In genomic region chr5:3355032-3355536, GRCm38 (mm10) we compare ENCODE assay signal across 15 mouse cellular contexts. TPM values are rescaled to one million over a fixed set of nuclear protein-coding genes. Genes with fewer than 3 reads are reported as not detected.
A peak's percentile ranks its signal among the peaks of the same experiment; 100 is the strongest.
DNase-seq lines count a peak whose midpoint lies in the region; ATAC-seq and TF ChIP-seq lines count a peak whose summit lies in the region.
"Had no signal": no experiment of that assay in that cellular context is flagged by ENCODE, and none has a peak within 500 bp of the region (broad histone marks: within the 10 kb centered on the region; RNA-seq: fewer than 3 reads in every experiment).

No protein-coding gene starts in this region.

- WGBS in hindbrain, embryonic 15.5 days = 95% methylated on average over 12 of the region's 12 CpGs
- WGBS in hindbrain, embryonic 10.5 days = 93% methylated on average over 12 of the region's 12 CpGs
- 70% methylated on average over 12 of the region's 12 CpGs for WGBS in liver, embryonic 16.5 days (ENCODE audit: insufficient replicate concordance)
- WGBS in midbrain, postnatal 0 days = 94% methylated on average over 12 of the region's 12 CpGs

- H3K27ac ChIP-seq in hindbrain, embryonic 15.5 days (replicated peaks) = no peak overlapping the region
- no peak overlapping the region for H3K27ac ChIP-seq in hindbrain, embryonic 10.5 days
- no peak overlapping the region for H3K27ac ChIP-seq in liver, embryonic 16.5 days (ENCODE audit: low read length)
- H3K27ac ChIP-seq in midbrain, postnatal 0 days (ENCODE audit: low read depth, low read length) = no peak overlapping the region
- H3K27ac ChIP-seq: embryonic facial prominence, embryonic 13.5 days; limb, embryonic 13.5 days; stomach, postnatal 0 days had no signal

- H3K4me1 ChIP-seq in erythroblast, embryonic 14.5 days (ENCODE audit: control insufficient read depth) = peaks cover 42% of the 10 kb centered on the region
- H3K4me1 ChIP-seq in hindbrain, embryonic 15.5 days (replicated peaks) = no peaks in the 10 kb centered on the region
- no peaks in the 10 kb centered on the region for H3K4me1 ChIP-seq in hindbrain, embryonic 10.5 days (replicated peaks)
- H3K4me1 ChIP-seq in liver, embryonic 16.5 days (ENCODE audit: control insufficient read depth, low read depth, low read length) = peaks cover 33% of the 10 kb centered on the region
- H3K4me1 ChIP-seq in midbrain, postnatal 0 days (ENCODE audit: insufficient read depth, low read length) = no peaks in the 10 kb centered on the region
- H3K4me1 ChIP-seq: embryonic facial prominence, embryonic 13.5 days; limb, embryonic 13.5 days had no signal

- H3K4me3 ChIP-seq in erythroblast, embryonic 14.5 days (replicated peaks) = peak overlapping the region; percentile 40
- no peak overlapping the region for H3K4me3 ChIP-seq in hindbrain, embryonic 15.5 days
- H3K4me3 ChIP-seq in hindbrain, embryonic 10.5 days = no peak overlapping the region
- no peak overlapping the region for H3K4me3 ChIP-seq in liver, embryonic 16.5 days (ENCODE audit: low read depth, low read length)
- no peak overlapping the region for H3K4me3 ChIP-seq in midbrain, postnatal 0 days (ENCODE audit: low read depth, low read length)
- H3K4me3 ChIP-seq: embryonic facial prominence, embryonic 13.5 days; limb, embryonic 13.5 days had no signal

- no peak overlapping the region for H3K4me2 ChIP-seq in hindbrain, embryonic 15.5 days
- H3K4me2 ChIP-seq in liver, embryonic 16.5 days (ENCODE audit: low read depth, low read length) = peak overlapping the region; percentile 24; the same call in 1 of the 2 replicates
- no peak overlapping the region for H3K4me2 ChIP-seq in midbrain, postnatal 0 days (ENCODE audit: low read depth, low read length, poor library complexity, severe bottlenecking)
- H3K4me2 ChIP-seq: embryonic facial prominence, embryonic 13.5 days; limb, embryonic 13.5 days had no signal

- H3K9ac ChIP-seq in hindbrain, embryonic 15.5 days = no peak overlapping the region
- H3K9ac ChIP-seq in liver, embryonic 16.5 days (ENCODE audit: low read depth, low read length) = no peak overlapping the region
- no peak overlapping the region for H3K9ac ChIP-seq in midbrain, postnatal 0 days (replicated peaks; ENCODE audit: low read length, poor library complexity, severe bottlenecking)
- H3K9ac ChIP-seq: embryonic facial prominence, embryonic 13.5 days; limb, embryonic 13.5 days had no signal

- ATAC-seq in erythroblast, adult 5-6 weeks (replicated peaks; ENCODE audit: low FRiP score, poor library complexity, severe bottlenecking) = no peak
- ATAC-seq in hindbrain, embryonic 15.5 days (ENCODE audit: low FRiP score, low read depth) = 0 out of 2 replicates have a peak, but pooled peaks have one; percentile 8
- ATAC-seq in liver, embryonic 16.5 days (ENCODE audit: low read depth) = no peak
- no peak for ATAC-seq in midbrain, postnatal 0 days (ENCODE audit: low FRiP score)

- no peaks in the 10 kb centered on the region for H3K36me3 ChIP-seq in erythroblast, embryonic 14.5 days (ENCODE audit: control insufficient read depth)
- no peaks in the 10 kb centered on the region for H3K36me3 ChIP-seq in hindbrain, embryonic 15.5 days
- no peaks in the 10 kb centered on the region for H3K36me3 ChIP-seq in hindbrain, embryonic 10.5 days
- H3K36me3 ChIP-seq in liver, embryonic 16.5 days (ENCODE audit: control insufficient read depth, insufficient read depth) = no peaks in the 10 kb centered on the region
- no peaks in the 10 kb centered on the region for H3K36me3 ChIP-seq in midbrain, postnatal 0 days (ENCODE audit: insufficient read depth, low read length)
- H3K36me3 ChIP-seq: embryonic facial prominence, embryonic 13.5 days; limb, embryonic 13.5 days had no signal

- no peaks in the 10 kb centered on the region for H3K9me3 ChIP-seq in erythroblast, embryonic 14.5 days (ENCODE audit: control insufficient read depth, low read length)
- H3K9me3 ChIP-seq in hindbrain, embryonic 15.5 days = no peaks in the 10 kb centered on the region
- no peaks in the 10 kb centered on the region for H3K9me3 ChIP-seq in hindbrain, embryonic 10.5 days
- no peaks in the 10 kb centered on the region for H3K9me3 ChIP-seq in liver, embryonic 16.5 days (replicated peaks; ENCODE audit: control insufficient read depth, low read length)
- no peaks in the 10 kb centered on the region for H3K9me3 ChIP-seq in midbrain, postnatal 0 days (ENCODE audit: low read length)
- H3K9me3 ChIP-seq: embryonic facial prominence, embryonic 13.5 days; limb, embryonic 13.5 days had no signal

- TF ChIP-seq CTCF in midbrain, postnatal 0 days (IDR thresholded peaks at IDR 0.05) = no peak

- no peaks in the 10 kb centered on the region for H3K27me3 ChIP-seq in erythroblast, embryonic 14.5 days (ENCODE audit: control insufficient read depth)
- no peaks in the 10 kb centered on the region for H3K27me3 ChIP-seq in hindbrain, embryonic 15.5 days
- no peaks in the 10 kb centered on the region for H3K27me3 ChIP-seq in hindbrain, embryonic 10.5 days (ENCODE audit: insufficient read depth, poor library complexity, severe bottlenecking)
- no peaks in the 10 kb centered on the region for H3K27me3 ChIP-seq in liver, embryonic 16.5 days (ENCODE audit: control insufficient read depth, insufficient read depth, low read depth, low read length)
- no peaks in the 10 kb centered on the region for H3K27me3 ChIP-seq in midbrain, postnatal 0 days (ENCODE audit: insufficient read depth, low read length)
- H3K27me3 ChIP-seq: embryonic facial prominence, embryonic 13.5 days; limb, embryonic 13.5 days had no signal

- no peak for DNase-seq in hindbrain, embryonic 10.5 days (ENCODE audit: low spot score)
- DNase-seq in fat pad, adult 2 months (ENCODE audit: extremely low read depth, low read depth, low spot score) = peak; percentile 26
- DNase-seq in kidney, postnatal 25 days = no peak
- DNase-seq in midbrain, postnatal 0 days (ENCODE audit: low spot score) = no peak
- DNase-seq: adrenal gland, adult 8-10 months; cerebellum, adult 8-10 months; gastrocnemius, postnatal 14 days; right cerebral cortex, postnatal 14 days had no signal

RNA-seq across cellular contexts. Expression of gene Cdk6, which starts 13.8 kb away (rescaled TPM):
- 0.03 and 0.21 TPM in 2 replicates for polyA plus RNA-seq in erythroblast, embryonic 14.5 days (2012)
- total RNA-seq in erythroblast, adult 5-6 weeks (2015; ENCODE audit: low replicate concordance) = 30.5 and 40.5 TPM in 2 replicates
- 16.2 and 21.3 TPM in 2 replicates for total RNA-seq in erythroblast, adult 5-6 weeks (2017; ENCODE audit: low replicate concordance)
- 12.0 and 18.3 TPM in 2 replicates for polyA plus RNA-seq in hindbrain, embryonic 15.5 days (2015; fragmentation: Nextera tagmentation; extraction: Ambion mirVana)
- 18.3 and 20.0 TPM in 2 replicates for polyA plus RNA-seq in hindbrain, embryonic 10.5 days (2016; fragmentation: Nextera tagmentation; extraction: Ambion mirVana)
- polyA plus RNA-seq in liver, embryonic 16.5 days (2015; fragmentation: Nextera tagmentation; extraction: Ambion mirVana) = 15.8 and 16.0 TPM in 2 replicates
- 7.1 and 22.0 TPM in 2 replicates for total RNA-seq in midbrain, postnatal 0 days (2014; rRNA removed)
- polyA plus RNA-seq in midbrain, postnatal 0 days (2015; fragmentation: Nextera tagmentation; extraction: Ambion mirVana) = 4.0 and 5.5 TPM in 2 replicates
